Mouse (Mus musculus) gastrocnemius, adult 2 months (tissue): ENCODE results near the gene Rora. TPM values are rescaled to one million over a fixed set of nuclear protein-coding genes. Genes with fewer than 3 reads are reported as not detected.
A peak's percentile ranks its signal among the peaks of the same experiment; 100 is the strongest.

Experiments
- DNase-seq: peaks from one replicate; pipeline ENCODE4 v3.0.0; 2022
- H3K27ac ChIP-seq: fragments of 200-600 bp; 2 replicates; pipeline ENCODE4 v1.8.1; 2022; ENCODE audit warnings: mild to moderate bottlenecking
- H3K4me3 ChIP-seq: fragments of 200-600 bp; 2 replicates; pipeline ENCODE4 v1.8.1; 2022; ENCODE audit warnings: mild to moderate bottlenecking, moderate library complexity
- CTCF ChIP-seq: fragments of 200-600 bp; IDR thresholded peaks from 2 replicates; pipeline ENCODE4 v1.8.1; 2022; ENCODE audit warnings: antibody characterized with exemption, mild to moderate bottlenecking, moderate library complexity
- intact Hi-C: fragments of 180-260 bp; cut with DNase I; formaldehyde crosslinking; loops from one replicate; pipeline ENCODE4 v1.15.1; 2025
- total RNA-seq, 2 experiments: library from RNA; stranded (reverse); gene quantifications; 2 replicates each; pipeline ENCODE4 v1.2.3; 2021

Rora gene
- total RNA-seq, 2 experiments from 2014 or later, result 60.6 to 112 TPM

DNA sequence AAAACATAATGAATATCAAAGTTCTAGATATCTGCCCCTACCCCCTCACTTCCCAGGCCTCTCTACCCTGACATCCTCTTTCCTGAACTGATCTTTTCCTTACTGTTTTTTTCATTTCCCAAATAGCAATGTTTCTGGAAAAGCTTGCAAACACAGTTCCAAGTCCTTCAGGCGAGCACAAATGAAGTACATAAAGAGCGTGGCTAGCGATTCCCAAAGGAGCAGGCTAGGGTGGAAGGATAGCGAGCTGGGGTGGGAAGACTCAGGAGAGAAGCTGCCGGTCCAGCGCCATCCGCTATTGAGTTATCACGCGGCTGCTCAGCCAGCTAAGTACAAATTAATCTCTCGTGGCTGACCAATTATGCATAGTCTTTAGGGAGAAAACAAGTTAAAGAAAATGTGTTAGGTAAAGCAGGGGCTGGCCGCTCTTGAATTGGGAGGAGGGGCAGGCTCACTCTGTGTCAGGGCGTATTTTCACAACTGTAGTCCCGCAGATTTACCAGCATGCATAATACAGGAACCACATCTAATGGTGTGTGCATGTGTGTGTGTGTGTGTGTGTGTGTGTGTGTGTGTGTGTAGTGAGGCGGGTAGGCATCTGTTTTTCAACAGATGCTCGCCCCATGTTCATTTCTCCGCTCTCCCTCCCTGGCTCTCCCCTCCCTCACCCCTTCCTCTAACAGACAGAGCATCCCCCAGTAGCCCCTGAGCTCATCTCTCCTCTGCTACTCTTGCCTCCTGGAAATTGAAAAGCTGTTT is 188.7 kb downstream of the Rora start:
- no peak for TF ChIP-seq CTCF
- intact Hi-C loops, result no loop called here
- DNase-seq, result peak; percentile 36
- peak overlapping the region; percentile 24; the same call in 1 of the 2 replicates for H3K27ac ChIP-seq
- H3K4me3 ChIP-seq, result no peak overlapping the region

DNA sequence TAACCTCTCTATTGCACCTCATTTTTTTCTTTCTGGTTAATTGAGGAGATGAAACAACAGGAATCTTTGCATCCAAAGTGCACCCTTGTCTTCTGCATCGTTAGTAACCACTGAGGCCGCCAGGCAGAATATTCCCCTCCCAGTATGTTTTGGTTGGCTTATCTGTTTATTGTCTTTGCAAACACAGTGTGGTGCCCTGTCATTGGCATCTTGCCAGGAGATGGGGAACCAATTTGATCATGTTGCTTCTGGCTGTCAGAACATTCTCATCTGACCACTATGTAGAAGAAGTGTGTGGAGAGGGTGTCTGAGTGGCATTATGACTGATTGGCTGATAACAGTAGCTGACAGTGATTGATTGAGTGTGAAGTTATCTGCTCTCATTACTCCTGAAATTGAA is 192.0 kb downstream of the Rora start:
- intact Hi-C loops, result no loop called here
- H3K4me3 ChIP-seq, result no peak overlapping the region
- H3K27ac ChIP-seq, result no peak overlapping the region
- no peak for DNase-seq
- no peak for TF ChIP-seq CTCF

DNA sequence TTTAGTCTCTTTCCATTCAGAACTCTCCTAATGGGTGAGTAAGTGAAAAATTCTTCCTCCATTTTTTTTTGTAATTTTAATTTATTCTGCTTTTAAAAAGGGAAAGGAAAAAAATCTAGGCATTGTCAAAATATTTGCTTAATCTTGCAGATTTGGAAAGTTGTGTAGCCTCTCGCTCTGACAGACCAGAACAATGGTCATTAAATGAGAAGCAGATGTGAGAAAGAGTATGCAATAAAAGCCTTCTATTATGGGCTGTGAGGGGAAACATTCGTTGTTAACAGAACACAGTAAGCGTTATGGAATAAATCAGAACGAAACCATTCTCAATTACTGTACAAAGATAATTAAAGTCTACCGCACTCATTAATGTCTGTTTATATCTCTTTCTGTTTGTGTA is 196.7 kb downstream of the Rora start:
- no peak for TF ChIP-seq CTCF

DNA sequence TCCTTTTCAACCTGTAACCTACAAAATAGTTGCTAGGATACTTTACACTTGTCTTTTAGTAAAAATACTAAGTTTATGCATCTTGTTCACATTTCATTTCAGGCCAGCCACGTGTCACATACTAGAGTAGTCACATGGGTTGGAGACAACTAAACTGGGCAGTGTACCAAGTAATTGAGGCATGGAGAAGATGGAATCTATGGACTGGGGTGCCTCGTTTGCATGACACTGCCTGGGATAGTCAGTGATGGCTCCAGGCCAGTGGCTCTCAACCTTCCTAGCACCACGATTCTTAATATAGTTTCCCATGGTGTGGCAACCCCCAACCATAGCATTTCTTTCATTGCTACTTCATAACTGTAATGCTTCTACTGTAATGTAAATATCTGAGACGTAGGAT is 198.6 kb downstream of the Rora start:
- intact Hi-C loops, result no loop called here

More for the DNA sequence above, 196.7 kb downstream of the Rora start:
- intact Hi-C loops, result no loop called here
- no peak for DNase-seq
- Histone ChIP-seq H3K27ac (peak overlapping the region; percentile 24; the same call in 1 of the 2 replicates), H3K4me3 (no peak overlapping the region)

DNA sequence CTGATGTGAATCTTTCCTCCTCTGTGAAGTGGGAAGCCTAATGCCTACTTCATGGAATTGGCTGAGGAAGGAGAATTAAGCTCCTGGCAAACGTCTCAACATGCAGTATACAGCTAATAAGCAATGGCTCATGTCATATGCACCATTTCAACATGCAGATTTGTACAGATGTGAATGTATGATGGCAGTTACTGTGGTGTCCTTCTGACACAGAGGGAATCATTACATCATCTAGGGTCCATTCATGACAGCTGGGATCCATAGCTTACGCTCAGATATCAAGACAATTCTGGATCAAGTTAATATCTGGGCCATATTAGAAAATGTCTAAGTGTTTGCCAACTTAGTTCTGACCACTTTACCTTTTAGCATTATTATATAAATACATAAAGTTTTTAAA is 199.3 kb downstream of the Rora start:
- intact Hi-C loops, result no loop called here
- Histone ChIP-seq H3K4me3 (no peak overlapping the region), H3K27ac (no peak overlapping the region)
- DNase-seq, result no peak
- TF ChIP-seq CTCF, result no peak

More for the DNA sequence above, 198.6 kb downstream of the Rora start:
- no peak for TF ChIP-seq CTCF
- H3K4me3 ChIP-seq, result no peak overlapping the region
- no peak overlapping the region for H3K27ac ChIP-seq
- DNase-seq, result no peak

DNA sequence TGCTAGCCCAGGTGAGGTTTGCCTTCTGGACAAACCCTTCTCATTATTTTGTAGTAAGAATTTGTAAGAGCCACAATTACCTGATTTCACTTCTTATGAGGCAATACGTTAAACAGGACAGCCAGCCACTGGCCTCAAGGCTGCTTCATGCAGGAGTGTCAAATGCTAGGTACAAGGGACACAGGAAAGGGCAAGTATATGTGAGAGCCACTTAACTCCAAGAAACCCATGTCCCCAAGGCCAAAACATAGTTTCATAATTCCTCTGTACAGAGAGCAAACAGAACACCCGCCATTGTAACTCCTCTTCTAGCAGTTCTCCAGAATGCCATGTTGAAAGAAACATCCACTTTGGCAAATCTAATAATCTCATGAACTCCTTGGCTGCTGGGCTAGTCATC is 205.9 kb downstream of the Rora start:
- DNase-seq, result no peak

DNA sequence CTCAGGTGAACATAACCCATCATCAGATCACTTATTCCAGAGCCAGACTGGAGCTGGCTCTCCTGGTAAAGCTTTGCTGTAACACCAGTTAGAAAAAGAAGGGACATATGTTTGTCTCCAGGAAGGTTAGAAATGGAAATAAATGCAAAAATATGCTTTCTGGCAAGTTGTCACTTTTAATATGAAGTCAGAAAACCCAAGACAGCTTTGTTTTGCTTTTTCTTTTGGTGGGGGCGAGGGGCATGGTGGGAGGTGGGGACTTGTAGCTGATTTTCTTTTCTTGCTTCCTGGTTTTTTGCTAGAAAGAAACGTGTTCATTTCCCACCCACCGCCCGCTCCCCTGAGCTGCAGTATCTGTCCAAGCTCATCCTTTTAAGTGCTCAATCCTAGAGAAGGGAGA is 212.7 kb downstream of the Rora start:
- intact Hi-C loops, result no loop called here
- DNase-seq, result no peak
- Histone ChIP-seq H3K27ac (no peak overlapping the region), H3K4me3 (no peak overlapping the region)
- no peak for TF ChIP-seq CTCF

More for the DNA sequence above, 205.9 kb downstream of the Rora start:
- Histone ChIP-seq H3K27ac (no peak overlapping the region), H3K4me3 (no peak overlapping the region)
- no peak for TF ChIP-seq CTCF
- intact Hi-C loops, result no loop called here

DNA sequence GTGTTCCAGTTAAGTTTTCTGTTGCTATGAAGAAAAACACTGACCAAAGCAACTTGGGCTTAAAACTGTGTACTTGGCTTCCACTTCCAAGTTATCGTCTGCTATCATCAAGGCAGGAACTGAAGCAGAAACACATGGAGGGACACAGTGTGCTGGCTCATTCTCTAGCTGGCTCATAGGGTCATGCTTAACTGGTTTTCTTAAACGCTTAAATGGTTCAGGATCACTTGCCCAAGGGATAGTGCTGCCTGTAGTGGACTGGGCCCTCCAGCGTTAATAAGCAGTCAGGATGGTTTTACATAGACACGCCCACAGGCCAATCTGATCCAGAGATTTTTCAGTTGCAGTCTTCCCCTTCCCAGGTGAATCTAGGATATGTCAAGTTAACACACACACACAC is 220.3 kb downstream of the Rora start:
- no peak overlapping the region for H3K27ac ChIP-seq
- H3K4me3 ChIP-seq, result no peak overlapping the region
- no peak for TF ChIP-seq CTCF
- no peak for DNase-seq
- intact Hi-C loops, result no loop called here

DNA sequence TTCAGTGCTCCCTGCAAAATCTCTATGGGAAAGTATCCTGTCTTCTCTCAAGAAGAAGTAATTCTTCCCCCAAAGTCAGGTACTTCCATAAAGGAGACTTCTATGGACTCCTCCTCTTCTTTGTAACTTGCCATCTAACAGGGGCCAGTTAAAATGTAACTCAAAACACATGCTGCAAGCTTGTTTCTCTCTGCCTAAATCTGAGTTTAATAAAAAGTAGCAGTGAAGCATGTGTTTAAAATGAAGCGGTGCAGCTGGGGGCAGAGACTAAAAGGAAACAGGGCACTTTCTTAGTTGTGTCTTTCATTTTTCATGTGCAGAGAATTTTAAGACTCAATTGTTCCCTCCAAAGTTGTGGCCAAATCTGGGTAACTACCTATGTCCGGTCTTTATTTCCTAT is 221.0 kb downstream of the Rora start:
- no peak for DNase-seq
- no peak for TF ChIP-seq CTCF
- intact Hi-C loops, result no loop called here
- H3K27ac ChIP-seq, result no peak overlapping the region
- H3K4me3 ChIP-seq, result no peak overlapping the region

DNA sequence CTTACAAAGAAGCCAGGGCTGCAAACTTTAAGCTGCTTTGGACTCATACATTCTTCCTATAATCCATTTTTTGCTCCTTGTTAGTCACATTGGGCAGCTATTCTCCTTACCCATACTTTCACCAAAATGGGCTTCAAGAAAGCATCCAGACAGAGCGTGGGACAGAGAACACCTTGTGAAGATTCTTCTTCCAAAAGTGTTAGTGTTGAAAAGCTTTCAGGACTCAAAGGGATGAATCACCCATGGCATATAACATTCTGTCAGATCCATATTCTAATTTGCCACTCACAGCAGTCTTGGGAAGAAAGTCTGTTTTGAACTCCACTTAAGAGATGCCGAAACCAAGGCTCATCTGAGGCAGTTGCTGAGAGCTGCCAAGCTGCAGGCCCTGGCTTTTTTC is 222.2 kb downstream of the Rora start:
- no peak overlapping the region for H3K27ac ChIP-seq
- intact Hi-C loops, result no loop called here
- no peak for DNase-seq
- no peak for TF ChIP-seq CTCF
- H3K4me3 ChIP-seq, result no peak overlapping the region

DNA sequence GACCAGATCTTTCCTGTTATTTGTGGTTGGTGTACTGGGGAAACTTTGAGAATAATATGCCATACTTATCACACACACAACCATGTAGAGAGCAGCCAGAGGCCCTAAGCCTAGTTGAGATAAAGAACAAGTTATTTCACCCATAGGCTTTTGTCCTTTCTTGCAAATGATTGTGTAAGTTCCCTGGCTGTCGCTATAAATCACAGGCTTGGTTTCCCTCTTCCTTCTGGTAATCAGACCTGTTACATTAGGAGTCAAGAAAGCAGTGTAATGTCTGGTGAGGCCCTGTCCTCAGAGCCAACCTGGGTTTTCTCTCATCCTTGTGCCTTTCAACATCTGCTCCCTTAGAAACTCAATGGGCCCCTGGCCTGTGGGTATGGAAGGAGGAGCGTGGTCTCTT is 222.7 kb downstream of the Rora start:
- intact Hi-C loops, result no loop called here
- H3K4me3 ChIP-seq, result no peak overlapping the region
- TF ChIP-seq CTCF, result no peak
- no peak overlapping the region for H3K27ac ChIP-seq
- DNase-seq, result no peak

DNA sequence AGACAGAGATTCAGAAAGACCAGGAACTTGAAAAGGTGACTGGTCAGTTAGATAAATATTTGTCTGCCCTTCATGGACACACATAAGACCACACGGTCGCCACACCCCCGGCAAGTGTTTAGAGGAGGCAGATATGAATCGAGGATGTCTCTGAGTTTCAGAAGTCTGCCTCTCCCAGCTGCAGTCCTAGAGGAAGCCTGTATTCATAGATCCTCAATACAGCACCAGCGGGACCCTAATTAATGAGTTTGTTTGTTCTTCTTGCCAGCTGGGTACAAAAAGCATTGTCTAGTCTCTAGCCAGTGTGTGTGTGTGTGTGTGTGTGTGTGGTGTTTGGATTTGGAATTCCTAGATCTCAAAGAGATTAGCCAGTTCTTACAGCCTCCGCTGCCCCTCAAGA is 228.3 kb downstream of the Rora start:
- no peak for DNase-seq
- intact Hi-C loops, result no loop called here
- Histone ChIP-seq H3K4me3 (no peak overlapping the region), H3K27ac (peak overlapping the region; percentile 77; the same call in 1 of the 2 replicates)
- no peak for TF ChIP-seq CTCF

DNA sequence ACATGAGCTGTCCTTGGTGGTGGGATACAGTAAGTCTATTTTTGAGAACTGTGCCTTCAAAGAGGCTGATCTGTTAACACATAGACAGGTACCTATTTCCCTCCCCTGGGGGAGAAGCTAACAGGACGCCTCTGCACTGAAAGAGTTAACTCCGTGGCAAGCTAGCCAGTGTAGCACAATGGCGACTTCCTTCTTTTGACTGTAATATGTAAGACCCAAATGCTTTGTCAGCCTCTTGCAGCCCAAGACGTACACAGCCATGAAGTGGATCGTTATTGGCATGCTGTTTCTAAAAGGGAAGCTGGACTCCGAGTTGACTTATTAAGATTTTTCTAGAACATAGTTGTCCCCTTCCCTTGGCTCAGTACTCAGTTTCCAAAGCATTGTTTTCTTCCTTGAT is 229.4 kb downstream of the Rora start:
- DNase-seq, result no peak
- intact Hi-C loops, result no loop called here
- Histone ChIP-seq H3K4me3 (no peak overlapping the region), H3K27ac (peak overlapping the region; percentile 70)
- no peak for TF ChIP-seq CTCF

DNA sequence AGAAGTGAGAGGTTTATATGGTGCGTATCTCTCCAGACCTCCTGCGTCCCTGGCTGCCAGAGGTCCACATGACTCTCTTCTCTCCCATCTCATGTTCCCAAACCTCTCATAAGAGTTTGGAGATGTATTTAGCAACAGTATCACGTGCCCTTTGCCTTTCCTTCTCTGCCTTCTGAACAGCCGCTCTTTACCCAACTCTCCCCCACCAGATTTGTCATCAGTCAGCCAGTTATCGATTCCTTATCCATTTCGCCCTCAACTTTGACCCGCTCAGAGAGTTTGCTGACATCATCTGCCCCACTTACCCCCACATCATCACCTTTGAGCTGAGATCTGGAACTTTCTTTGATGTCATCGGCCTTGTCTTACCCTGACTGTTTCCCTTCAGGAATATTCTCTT is 230.1 kb downstream of the Rora start:
- intact Hi-C loops, result no loop called here
- peak overlapping the region; percentile 70 for H3K27ac ChIP-seq
- H3K4me3 ChIP-seq, result no peak overlapping the region
- peak; percentile 37 for DNase-seq
- no peak for TF ChIP-seq CTCF
